Mouse (Mus musculus) midbrain, embryonic 11.5 days (tissue): Measurements from ENCODE around the gene Crtac1. TPM values are rescaled to one million over a fixed set of nuclear protein-coding genes. Genes with fewer than 3 reads are reported as not detected.
A peak's percentile ranks its signal among the peaks of the same experiment; 100 is the strongest.

Experiments used
- ATAC-seq: fragments of 200-750 bp; cut with Nextera tagmentation; 2 replicates; pipeline ENCODE4 v1.8.0; 2017; ENCODE audit warnings: moderate TSS enrichment, moderate library complexity; ENCODE audit not compliant: low FRiP score
- DNase-seq: peaks from one replicate; pipeline ENCODE4 v3.0.0; 2015; ENCODE audit warnings: low spot score; ENCODE audit errors: missing footprints
- H3K27ac ChIP-seq: fragments of 300-500 bp; sonication (generic); 2 replicates; pipeline ENCODE4 v1.5.1; 2014; ENCODE audit warnings: low read depth, low read length
- H3K27me3 ChIP-seq: fragments of 300-500 bp; sonication (generic); 2 replicates; pipeline ENCODE4 v1.6.1; 2014; ENCODE audit warnings: mild to moderate bottlenecking, low read length, moderate library complexity, mixed read lengths; ENCODE audit not compliant: control insufficient read depth, insufficient read depth
- H3K36me3 ChIP-seq: fragments of 300-500 bp; sonication (generic); 2 replicates; pipeline ENCODE4 v1.6.1; 2014; ENCODE audit warnings: mild to moderate bottlenecking, low read length, moderate library complexity, mixed read lengths; ENCODE audit not compliant: control insufficient read depth, insufficient read depth
- H3K4me1 ChIP-seq: fragments of 300-500 bp; sonication (generic); 2 replicates; pipeline ENCODE4 v1.6.1; 2014; ENCODE audit warnings: low read length; ENCODE audit not compliant: control insufficient read depth, insufficient read depth
- H3K4me2 ChIP-seq: fragments of 300-500 bp; sonication (generic); 2 replicates; pipeline ENCODE4 v1.6.1; 2014; ENCODE audit warnings: mild to moderate bottlenecking, moderate library complexity
- H3K4me3 ChIP-seq: fragments of 300-500 bp; sonication (generic); 2 replicates; pipeline ENCODE4 v1.5.1; 2014; ENCODE audit warnings: low read depth, low read length
- H3K9ac ChIP-seq: fragments of 300-500 bp; sonication (generic); 2 replicates; pipeline ENCODE4 v1.6.1; 2014; ENCODE audit warnings: low read length
- H3K9me3 ChIP-seq: fragments of 300-500 bp; sonication (generic); 2 replicates; pipeline ENCODE4 v1.6.1; 2016; ENCODE audit warnings: low read length; ENCODE audit not compliant: control insufficient read depth
- WGBS: fragments of 180-500 bp; shearing (Covaris S2); extraction: QIAGEN DNeasy Blood & Tissue Kit; methylation state at CpG from one replicate; pipeline ENCODE4 v1.1.7; 2014; 5-methylcytosine and 5-hydroxymethylcytosine counted together
- polyA plus RNA-seq: library from polyadenylated mRNA; unstranded; fragments of >200 nt; fragmentation: Nextera tagmentation; extraction: Ambion mirVana; gene quantifications from 2 replicates; pipeline ENCODE4 v1.2.1, GENCODE M21; 2014

The Crtac1 gene
- polyA plus RNA-seq, 1 experiment from 2014 or later = 3.3 TPM

GRCm38 (mm10) chr19:42432761-42433160 lies 1.2 kb upstream of the Crtac1 start:
- ATAC-seq = no peak
- Histone ChIP-seq H3K4me2 (peak overlapping the region; percentile 70), H3K27me3 (peaks cover 25% of the 10 kb centered on the region)

GRCm38 (mm10) chr19:42432191-42432590 lies 608 bp upstream of the Crtac1 start:
- peak overlapping the region; percentile 61 for H3K4me3 ChIP-seq
- ATAC-seq = peak; percentile 76
- under 1% methylated on average over 38 of the region's 44 CpGs for WGBS
- H3K36me3 ChIP-seq = no peaks in the 10 kb centered on the region
- peak overlapping the region; percentile 72 for H3K27ac ChIP-seq
- DNase-seq = peak; percentile 95
- peak overlapping the region; percentile 82 for H3K9ac ChIP-seq
- H3K9me3 ChIP-seq = no peaks in the 10 kb centered on the region
- H3K4me1 ChIP-seq = peaks cover 11% of the 10 kb centered on the region
- H3K27me3 ChIP-seq = peaks cover 25% of the 10 kb centered on the region
- peak overlapping the region; percentile 70 for H3K4me2 ChIP-seq

More at GRCm38 (mm10) chr19:42432761-42433160, 1.2 kb upstream of the Crtac1 start:
- H3K36me3 ChIP-seq = no peaks in the 10 kb centered on the region
- DNase-seq = peak; percentile 91
- 47% methylated on average over 8 of the region's 8 CpGs for WGBS
- H3K4me3 ChIP-seq = peak overlapping the region; percentile 61
- no peaks in the 10 kb centered on the region for H3K9me3 ChIP-seq
- H3K9ac ChIP-seq = peak overlapping the region; percentile 82
- H3K27ac ChIP-seq = no peak overlapping the region
- H3K4me1 ChIP-seq = peaks cover 11% of the 10 kb centered on the region

GRCm38 (mm10) chr19:42430981-42431380 lies 602 bp downstream of the Crtac1 start:
- 1% methylated on average over 19 of the region's 19 CpGs for WGBS
- Histone ChIP-seq H3K4me2 (peak overlapping the region; percentile 70), H3K4me3 (peak overlapping the region; percentile 61), H3K36me3 (no peaks in the 10 kb centered on the region), H3K9ac (peak overlapping the region; percentile 82), H3K27ac (no peak overlapping the region), H3K27me3 (peaks cover 25% of the 10 kb centered on the region), H3K4me1 (peaks cover 11% of the 10 kb centered on the region), H3K9me3 (no peaks in the 10 kb centered on the region)
- DNase-seq (peak; percentile 90), ATAC-seq (no peak; the same call in 1 of the 2 replicates)

- H3K4me2 ChIP-seq = no peak overlapping the region
These were observed 2.2 kb downstream of the Crtac1 start for GRCm38 (mm10) chr19:42429410-42429809.

GRCm38 (mm10) chr19:42425208-42425607 lies 6.4 kb downstream of the Crtac1 start:
- 11% methylated on average over 3 of the region's 3 CpGs for WGBS
- Histone ChIP-seq H3K27me3 (peaks cover 4% of the 10 kb centered on the region), H3K4me3 (no peak overlapping the region), H3K4me1 (peaks cover 11% of the 10 kb centered on the region), H3K9me3 (no peaks in the 10 kb centered on the region), H3K4me2 (no peak overlapping the region), H3K27ac (no peak overlapping the region), H3K9ac (no peak overlapping the region), H3K36me3 (no peaks in the 10 kb centered on the region)
- DNase-seq = peak; percentile 90
- no peak for ATAC-seq

More at GRCm38 (mm10) chr19:42429410-42429809, 2.2 kb downstream of the Crtac1 start:
- Histone ChIP-seq H3K4me3 (no peak overlapping the region), H3K4me1 (peaks cover 11% of the 10 kb centered on the region), H3K27ac (no peak overlapping the region), H3K9ac (no peak overlapping the region), H3K9me3 (no peaks in the 10 kb centered on the region), H3K27me3 (peaks cover 25% of the 10 kb centered on the region), H3K36me3 (no peaks in the 10 kb centered on the region)
- 14% methylated on average over 3 of the region's 3 CpGs for WGBS
- DNase-seq (peak; percentile 91), ATAC-seq (no peak)

- no peak overlapping the region for H3K9ac ChIP-seq
- no peak overlapping the region for H3K4me2 ChIP-seq
- H3K4me3 ChIP-seq = no peak overlapping the region
- H3K9me3 ChIP-seq = no peaks in the 10 kb centered on the region
- WGBS = 73% methylated on average over 8 of the region's 8 CpGs
- DNase-seq = no peak
- no peaks in the 10 kb centered on the region; the same call in 1 of the 2 replicates for H3K27me3 ChIP-seq
- H3K36me3 ChIP-seq = no peaks in the 10 kb centered on the region
- no peak overlapping the region for H3K27ac ChIP-seq
- ATAC-seq = no peak
- no peaks in the 10 kb centered on the region for H3K4me1 ChIP-seq
These were observed 16.5 kb downstream of the Crtac1 start for GRCm38 (mm10) chr19:42415042-42415441.

GRCm38 (mm10) chr19:42409856-42410255 lies 21.7 kb downstream of the Crtac1 start:
- H3K9me3 ChIP-seq = no peaks in the 10 kb centered on the region
- ATAC-seq (no peak), DNase-seq (no peak)
- no peaks in the 10 kb centered on the region for H3K36me3 ChIP-seq
- H3K27ac ChIP-seq = no peak overlapping the region
- no peaks in the 10 kb centered on the region; the same call in 1 of the 2 replicates for H3K27me3 ChIP-seq
- no peak overlapping the region for H3K9ac ChIP-seq
- peak overlapping the region; percentile 38; the same call in 1 of the 2 replicates for H3K4me2 ChIP-seq
- peaks cover 8% of the 10 kb centered on the region; the same call in 1 of the 2 replicates for H3K4me1 ChIP-seq
- WGBS = 18% methylated on average over 5 of the region's 5 CpGs
- H3K4me3 ChIP-seq = no peak overlapping the region

GRCm38 (mm10) chr19:42409226-42409625 lies 22.4 kb downstream of the Crtac1 start:
- peak overlapping the region; percentile 34; the same call in 1 of the 2 replicates for H3K9ac ChIP-seq
- H3K36me3 ChIP-seq = no peaks in the 10 kb centered on the region
- H3K4me3 ChIP-seq = peak overlapping the region; percentile 3; the same call in 1 of the 2 replicates
- DNase-seq (peak; percentile 94), ATAC-seq (peak; percentile 79; the same call in 1 of the 2 replicates)
- H3K4me1 ChIP-seq = peaks cover 8% of the 10 kb centered on the region; the same call in 1 of the 2 replicates
- peak overlapping the region; percentile 38 for H3K4me2 ChIP-seq
- no peaks in the 10 kb centered on the region for H3K9me3 ChIP-seq
- H3K27me3 ChIP-seq = no peaks in the 10 kb centered on the region; the same call in 1 of the 2 replicates
- H3K27ac ChIP-seq = no peak overlapping the region
- WGBS = 2% methylated on average over 19 of the region's 19 CpGs

GRCm38 (mm10) chr19:42404364-42404763 lies 27.2 kb downstream of the Crtac1 start:
- no peak overlapping the region for H3K27ac ChIP-seq
- H3K9me3 ChIP-seq = no peaks in the 10 kb centered on the region
- no peaks in the 10 kb centered on the region for H3K36me3 ChIP-seq
- WGBS = 90% methylated on average over 15 of the region's 15 CpGs
- H3K4me1 ChIP-seq = peaks cover 5% of the 10 kb centered on the region; the same call in 1 of the 2 replicates
- H3K9ac ChIP-seq = no peak overlapping the region
- DNase-seq = no peak
- H3K4me2 ChIP-seq = no peak overlapping the region
- ATAC-seq = no peak
- H3K27me3 ChIP-seq = no peaks in the 10 kb centered on the region; the same call in 1 of the 2 replicates
- H3K4me3 ChIP-seq = no peak overlapping the region
